Mouse (Mus musculus): ENCODE data around the gene Doc2a. TPM values are rescaled to one million over a fixed set of nuclear protein-coding genes. Genes with fewer than 3 reads are reported as not detected.

The Doc2a gene
- total RNA-seq (2023) = not detected in 2 replicates

GRCm38 (mm10) chr7:126847116-126847420 is at the start of gene Doc2a:
Doc2a (plus strand) TSS chr7:126847416.

GRCm38 (mm10) chr7:126831539-126831938 is 15.7 kb upstream of the Doc2a start, which contains the start of gene 4930451I11Rik:
4930451I11Rik (minus strand) TSS chr7:126831639.

GRCm38 (mm10) chr7:126861429-126862130 is 14.4 kb downstream of the Doc2a start, which contains the start of gene Hirip3:
Hirip3 (plus strand) TSS chr7:126861972.

GRCm38 (mm10) chr7:126862147-126862784 is 15.1 kb downstream of the Doc2a start, which contains the start of gene Ino80e:
Ino80e (minus strand) TSS chr7:126862377.

GRCm38 (mm10) chr7:126884286-126885164 is 37.3 kb downstream of the Doc2a start, which contains the start of gene Taok2:
Taok2 (minus strand) TSS chr7:126884703.

Other genes with a start within 250 kb of the Doc2a start
- 7.5 and 8.5 TPM in 2 replicates for gene Nupr1, start 216.6 kb upstream of the Doc2a start, total RNA-seq (2023)
- 11.2 and 16.0 TPM in 2 replicates for gene Sgf29, start 198.1 kb upstream of the Doc2a start, total RNA-seq (2023)
- 1.1 TPM in 1 of 2 replicates, not detected in the other for gene Sult1a1, start 171.0 kb upstream of the Doc2a start, total RNA-seq (2023)
- gene Bola2, start 152.0 kb upstream of the Doc2a start, total RNA-seq (2023) = 41.8 and 49.9 TPM in 2 replicates
- 5.1 and 6.8 TPM in 2 replicates for gene Slx1b, start 151.6 kb upstream of the Doc2a start, total RNA-seq (2023)
- gene Coro1a, start 139.6 kb upstream of the Doc2a start, total RNA-seq (2023) = 1,908 and 2,111 TPM in 2 replicates
- gene Mapk3, start 87.8 kb upstream of the Doc2a start, total RNA-seq (2023) = 255 and 261 TPM in 2 replicates
- gene Gdpd3, start 81.1 kb upstream of the Doc2a start, total RNA-seq (2023) = 17.6 and 21.9 TPM in 2 replicates
- gene Ypel3, start 70.5 kb upstream of the Doc2a start, total RNA-seq (2023) = 278 and 300 TPM in 2 replicates
- gene Tbx6, start 65.9 kb upstream of the Doc2a start, total RNA-seq (2023) = 4.3 and 4.4 TPM in 2 replicates
- 231 and 266 TPM in 2 replicates for gene Ppp4c, start 54.9 kb upstream of the Doc2a start, total RNA-seq (2023)
- gene Fam57b, start 49.7 kb upstream of the Doc2a start, total RNA-seq (2023) = not detected in 2 replicates
- not detected in 2 replicates for gene 4930451I11Rik, start 15.8 kb upstream of the Doc2a start, total RNA-seq (2023)
- gene Hirip3, start 14.6 kb downstream of the Doc2a start, total RNA-seq (2023) = 37.5 and 38.0 TPM in 2 replicates
- 41.4 and 42.2 TPM in 2 replicates for gene Ino80e, start 15.0 kb downstream of the Doc2a start, total RNA-seq (2023)
- gene Taok2, start 37.3 kb downstream of the Doc2a start, total RNA-seq (2023) = 50.7 and 59.9 TPM in 2 replicates
- 38.9 and 40.1 TPM in 2 replicates for gene Tmem219, start 75.5 kb downstream of the Doc2a start, total RNA-seq (2023)
- gene Kctd13, start 81.5 kb downstream of the Doc2a start, total RNA-seq (2023) = 17.4 and 23.2 TPM in 2 replicates
- not detected in 2 replicates for gene Asphd1, start 102.2 kb downstream of the Doc2a start, total RNA-seq (2023)
- gene Sez6l2, start 103.1 kb downstream of the Doc2a start, total RNA-seq (2023) = 1.9 and 3.1 TPM in 2 replicates
- 56.2 and 56.5 TPM in 2 replicates for gene Cdipt, start 128.5 kb downstream of the Doc2a start, total RNA-seq (2023)
- gene Cdiptos, start 128.7 kb downstream of the Doc2a start, total RNA-seq (2023) = 0.95 and 1.3 TPM in 2 replicates
- gene Mvp, start 167.2 kb downstream of the Doc2a start, total RNA-seq (2023) = 49.1 and 58.0 TPM in 2 replicates
- gene Pagr1b, start 169.1 kb downstream of the Doc2a start, total RNA-seq (2023) = not detected in 2 replicates
- 1.5 and 35.7 TPM in 2 replicates for gene Pagr1a, start 169.9 kb downstream of the Doc2a start, total RNA-seq (2023)
- gene Gm42742, start 173.7 kb downstream of the Doc2a start, total RNA-seq (2023) = 26.0 TPM in 1 of 2 replicates, not detected in the other
- 0.79 TPM in 1 of 2 replicates, not detected in the other for gene Prrt2, start 173.8 kb downstream of the Doc2a start, total RNA-seq (2023)
- 128 and 143 TPM in 2 replicates for gene Maz, start 179.6 kb downstream of the Doc2a start, total RNA-seq (2023)
- 41.1 and 48.3 TPM in 2 replicates for gene Kif22, start 195.1 kb downstream of the Doc2a start, total RNA-seq (2023)
- gene Zg16, start 239.9 kb downstream of the Doc2a start, total RNA-seq (2023) = 1.2 TPM in 1 of 2 replicates, not detected in the other
- gene AI467606, start 243.9 kb downstream of the Doc2a start, total RNA-seq (2023) = 155 and 172 TPM in 2 replicates

Data from neutrophil, adult 65 days (primary cell).